Mouse (Mus musculus) B cell, adult 67 days (primary cell): Measurements from ENCODE around the gene Trappc6b. TPM values are rescaled to one million over a fixed set of nuclear protein-coding genes. Genes with fewer than 3 reads are reported as not detected.

Experiments
- total RNA-seq, 2 experiments: library from RNA; stranded (reverse); gene quantifications; 4 replicates each; pipeline ENCODE4 v1.2.4; 2023

The Trappc6b gene
- 10 to 100 TPM; 81.4 to 91.1 TPM for total RNA-seq

GRCm38 (mm10) chr12:59060993-59061595 is at the start of gene Trappc6b:
Trappc6b (minus strand) TSS chr12:59061472.

GRCm38 (mm10) chr12:59095104-59096025 is 34.1 kb upstream of the Trappc6b start, which contains the start of gene Mia2:
Mia2 (plus strand) TSS chr12:59095799.

GRCm38 (mm10) chr12:59066448-59067077 is 5.3 kb upstream of the Trappc6b start, which contains the start of gene Pnn:
Pnn (plus strand) TSS chr12:59066884.

GRCm38 (mm10) chr12:59013234-59013633 is 48.0 kb downstream of the Trappc6b start, which contains the start of gene Gemin2:
Gemin2 (plus strand) TSS chr12:59013393.

GRCm38 (mm10) chr12:59011844-59012709 is 49.2 kb downstream of the Trappc6b start, which contains the start of gene Sec23a:
Sec23a (minus strand) TSS chr12:59012017.

Other genes starting within 250 kb of the Trappc6b start
- 10 to 100 TPM; 26.9 to 27.1 TPM for gene Sec23a, start 49.5 kb downstream of the Trappc6b start, total RNA-seq
- 10 to 100 TPM; 15.1 to 17.4 TPM for gene Gemin2, start 48.1 kb downstream of the Trappc6b start, total RNA-seq
- gene Pnn, start 5.4 kb upstream of the Trappc6b start, total RNA-seq: 10 to 100 TPM; 77.5 to 83.3 TPM
- 100 to 1,000 TPM; 109 to 114 TPM for gene Mia2, start 34.3 kb upstream of the Trappc6b start, total RNA-seq
- gene Fbxo33, start 158.3 kb upstream of the Trappc6b start, total RNA-seq: 10 to 100 TPM; 52.9 to 53.0 TPM